Mouse (Mus musculus) lung, postnatal 4 days (tissue): ENCODE results near the gene Inha.

Experiments
- DNase-seq, 2 experiments: peaks; one replicate each; pipeline ENCODE4 v3.0.0; 2021

Inha gene

DNA sequence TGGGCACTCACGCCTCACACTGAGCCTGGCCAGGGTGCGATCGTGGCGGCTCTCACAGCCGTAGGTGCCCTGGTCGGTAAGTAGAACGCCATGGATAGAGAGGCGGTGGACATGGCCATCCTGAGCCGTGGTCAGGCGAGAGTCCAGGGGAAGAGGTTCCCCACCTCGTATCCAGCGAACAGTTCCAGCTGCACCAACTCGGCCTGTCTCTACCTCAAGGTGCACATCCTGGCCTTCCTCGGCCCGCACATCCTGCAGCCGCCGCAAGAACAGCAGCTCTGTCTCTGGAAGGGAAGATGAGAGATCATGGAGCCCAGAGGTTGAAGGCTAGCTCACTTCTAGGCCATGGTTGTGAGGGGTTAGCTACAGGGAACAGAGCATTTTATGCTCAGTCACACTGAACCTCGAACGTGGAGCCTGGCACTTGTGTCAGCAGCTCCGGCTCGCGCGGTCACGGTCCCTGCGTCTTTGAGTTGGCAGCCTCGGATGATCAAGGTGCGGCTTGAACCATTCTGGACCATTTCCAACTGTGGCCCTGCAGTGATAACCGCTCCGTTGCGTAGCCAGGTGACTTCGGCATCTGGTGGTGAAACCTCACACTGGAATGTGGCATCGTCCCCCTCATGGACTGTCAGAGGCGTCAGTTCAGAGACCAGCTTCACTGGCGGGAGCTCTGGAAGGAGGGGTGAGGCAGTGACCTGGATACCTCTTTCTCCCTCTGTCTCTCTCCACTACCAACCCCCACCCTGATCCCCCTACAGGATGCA, 15.9 kb upstream of the Inha start:
- DNase-seq: no peak

DNA sequence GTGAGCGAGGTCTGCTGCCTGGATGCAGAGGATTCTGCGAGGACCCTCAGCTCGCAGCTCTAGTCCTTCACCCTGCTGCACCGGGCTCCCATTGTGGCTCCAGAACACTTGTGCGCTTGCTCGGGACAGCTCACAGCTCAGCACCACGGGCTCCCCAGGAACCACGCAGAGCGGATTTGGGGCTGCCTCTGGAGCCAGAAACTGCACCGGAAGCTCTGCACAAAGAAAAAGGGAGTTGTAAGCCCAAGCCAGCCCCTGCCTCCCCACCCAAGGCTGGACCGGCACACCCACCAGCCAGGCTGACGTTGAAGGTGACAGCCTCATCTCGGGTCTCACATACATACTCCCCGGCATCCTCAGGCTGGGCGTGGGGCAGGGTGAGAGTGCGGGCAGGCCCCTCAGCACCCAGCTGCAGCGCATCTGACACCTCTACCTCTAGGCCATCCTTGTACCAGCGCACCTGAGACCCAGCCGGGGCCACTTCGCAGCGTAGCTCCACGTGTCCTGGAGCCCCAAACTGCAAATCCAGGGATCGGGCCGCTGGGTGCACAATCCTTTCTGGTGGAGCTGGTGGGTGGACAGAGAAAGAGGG, 14.2 kb upstream of the Inha start:
- no peak for DNase-seq

DNA sequence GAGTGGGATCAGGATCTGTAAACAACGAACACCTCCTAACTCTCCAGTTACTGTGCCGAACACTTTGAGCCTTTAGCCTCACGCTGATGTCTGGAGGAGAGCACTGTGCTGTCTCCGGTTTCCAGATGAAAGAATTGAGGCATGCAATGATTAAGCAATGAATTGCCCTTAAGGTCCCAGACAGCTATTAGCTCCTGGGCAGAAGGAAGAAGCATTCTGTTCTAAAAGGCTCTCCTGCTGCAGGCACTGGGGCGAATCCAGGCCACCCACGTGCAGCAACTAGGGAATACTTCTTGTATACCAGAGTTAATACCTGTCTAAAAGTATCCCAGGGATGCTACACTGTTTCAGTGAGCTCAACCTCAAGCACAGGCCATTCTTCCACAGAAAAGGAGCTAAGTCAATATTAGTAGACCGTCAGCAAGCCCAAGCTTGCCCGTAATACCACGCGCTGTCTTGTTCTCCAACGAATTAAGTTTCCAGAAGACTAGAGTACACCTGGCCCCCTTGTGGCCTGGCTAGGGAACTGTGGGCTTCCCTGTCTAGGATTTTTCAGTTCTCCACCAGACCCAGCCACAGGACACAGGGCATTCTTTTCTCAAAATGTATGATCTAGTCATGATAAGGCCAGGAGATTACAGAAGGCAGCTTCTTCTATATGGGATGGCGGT, 11.9 kb upstream of the Inha start:
- peak; percentile 35 to 50 for DNase-seq

- DNase-seq: no peak
Measured at GRCm38 (mm10) chr1:75498897-75499296, 8.0 kb upstream of the Inha start.

DNA sequence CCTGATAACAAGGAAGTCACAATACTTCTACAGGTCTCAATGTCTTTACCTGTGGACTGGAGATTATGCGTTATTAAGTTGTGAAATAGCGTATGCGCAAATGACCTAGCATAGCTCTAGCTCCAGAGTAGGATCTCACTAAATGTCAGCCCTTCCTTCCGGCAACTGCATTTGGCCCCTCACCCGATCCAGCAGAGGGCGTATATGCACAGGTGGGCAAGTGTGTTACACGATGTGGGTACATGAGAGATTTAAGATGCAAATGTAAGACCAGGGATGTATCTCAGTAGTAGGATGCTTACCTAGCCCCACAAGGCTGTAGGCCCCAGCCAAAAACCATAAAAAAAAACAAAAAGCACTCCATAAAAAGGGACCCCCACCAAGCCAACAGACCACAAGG, 7.4 kb upstream of the Inha start:
- DNase-seq: no peak

- peak in 1 of 2 experiments; percentile 16 for DNase-seq
Measured at GRCm38 (mm10) chr1:75501905-75502304, 5.0 kb upstream of the Inha start.

- DNase-seq: peak in 1 of 2 experiments; percentile 19
Measured at GRCm38 (mm10) chr1:75502945-75503650, 3.8 kb upstream of the Inha start.

- DNase-seq: peak in 1 of 2 experiments; percentile 22
Measured at GRCm38 (mm10) chr1:75503651-75503980, 3.3 kb upstream of the Inha start.

DNA sequence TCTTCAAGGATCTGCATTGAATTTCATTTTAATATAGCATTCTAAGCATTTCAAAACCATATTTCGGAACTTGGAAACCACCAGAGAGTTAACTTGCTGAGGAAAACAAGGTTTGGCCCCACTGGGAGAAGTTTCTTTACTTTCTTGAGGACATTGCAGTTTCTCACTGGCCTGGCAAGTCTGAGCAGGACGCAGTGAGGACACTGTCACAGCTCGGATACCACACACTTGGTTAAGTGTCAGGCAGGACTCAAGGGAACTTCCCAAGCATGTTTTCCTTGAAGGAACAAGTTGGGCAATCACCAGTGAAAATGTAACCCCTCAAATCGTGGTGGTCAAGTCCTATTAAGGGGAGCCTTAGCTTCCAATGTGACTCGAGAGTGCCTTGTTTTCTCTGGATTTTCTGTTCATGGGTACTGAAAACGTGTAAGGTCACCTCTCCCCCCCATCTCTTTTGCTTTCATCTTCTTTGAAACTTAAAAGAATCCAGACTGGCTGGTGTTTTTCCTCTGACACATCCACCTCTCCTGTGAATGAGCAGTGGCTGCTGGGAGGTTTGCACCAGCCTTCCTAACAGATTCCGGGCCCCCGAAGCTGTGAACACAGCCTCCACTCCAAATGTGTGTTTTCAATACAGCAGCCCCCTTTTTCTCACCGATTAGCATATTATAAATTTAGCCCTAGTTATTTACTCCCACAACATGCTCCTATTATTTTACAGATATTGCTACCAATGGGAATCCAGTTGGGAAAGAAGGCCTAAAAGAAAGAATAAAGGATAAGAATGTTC, 2.4 kb upstream of the Inha start:
- peak in 1 of 2 experiments; percentile 15 for DNase-seq

DNA sequence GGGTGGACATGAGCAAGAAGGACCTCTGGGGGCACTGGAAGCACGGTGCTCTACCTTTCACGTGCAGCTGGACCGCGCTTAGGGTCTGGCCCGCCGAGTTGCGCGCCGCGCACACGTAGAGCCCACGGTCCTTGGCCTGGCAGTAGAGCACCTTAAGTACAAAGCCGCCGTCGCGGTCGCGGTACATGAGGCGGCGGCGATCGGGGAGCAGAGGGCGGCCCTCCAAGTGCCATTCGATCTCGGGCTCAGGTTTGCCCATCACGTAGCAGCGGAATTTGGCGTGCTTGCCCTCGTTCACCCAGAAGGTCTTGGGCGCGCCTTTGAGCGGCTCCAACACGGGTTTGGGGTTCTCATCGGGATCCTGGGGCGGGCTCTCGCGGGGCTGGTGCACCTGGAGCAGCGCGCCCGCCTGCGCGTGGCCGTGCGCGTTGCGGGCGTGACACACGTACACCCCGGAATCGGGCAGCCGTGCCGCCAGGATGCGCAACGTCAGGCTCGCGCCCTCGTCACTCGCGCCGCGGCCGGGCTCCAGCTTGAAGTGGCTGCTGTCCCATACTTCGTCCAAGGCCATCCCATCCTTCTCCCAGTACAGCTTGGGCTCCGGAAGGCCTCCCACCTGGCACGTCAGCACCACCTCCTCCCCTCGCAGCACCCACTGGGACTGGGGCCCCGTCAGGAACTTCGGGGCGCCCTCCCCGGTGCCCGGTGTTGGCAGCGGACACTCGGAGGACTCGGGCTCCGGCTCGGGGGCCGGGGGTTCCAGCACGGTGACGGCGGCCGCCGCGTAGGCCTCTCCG, 1.5 kb upstream of the Inha start:
- DNase-seq: peak; percentile 76 to 83

GRCm38 (mm10) chr1:75505956-75506831, 683 bp upstream of the Inha start, which contains the start of gene Obsl1:
TSS of gene Obsl1 (minus strand) at chr1:75506452.
- DNase-seq: peak; percentile 83 to 92

GRCm38 (mm10) chr1:75509586-75509985, 2.7 kb downstream of the Inha start:
- no peak for DNase-seq

DNA sequence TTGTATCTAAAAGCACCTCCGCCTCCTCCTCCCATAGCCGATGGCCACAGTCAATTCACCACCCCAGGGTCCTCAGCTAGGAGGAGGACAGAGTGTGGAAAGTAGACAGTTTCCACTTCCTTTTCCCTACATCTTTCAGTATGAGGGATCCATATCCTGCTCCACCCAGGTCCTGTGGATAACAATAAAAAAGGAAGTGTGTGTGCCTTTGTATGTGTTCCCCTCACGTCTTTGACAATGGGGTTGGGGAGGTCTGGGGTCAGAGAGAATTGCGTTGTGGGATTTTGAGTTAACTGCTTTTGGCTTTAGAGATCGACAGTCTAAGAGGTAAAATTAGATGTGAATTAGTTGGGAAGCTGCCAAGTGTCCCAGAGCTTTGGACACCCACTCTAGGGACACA, 3.3 kb downstream of the Inha start:
- DNase-seq: peak in 1 of 2 experiments; percentile 19

DNA sequence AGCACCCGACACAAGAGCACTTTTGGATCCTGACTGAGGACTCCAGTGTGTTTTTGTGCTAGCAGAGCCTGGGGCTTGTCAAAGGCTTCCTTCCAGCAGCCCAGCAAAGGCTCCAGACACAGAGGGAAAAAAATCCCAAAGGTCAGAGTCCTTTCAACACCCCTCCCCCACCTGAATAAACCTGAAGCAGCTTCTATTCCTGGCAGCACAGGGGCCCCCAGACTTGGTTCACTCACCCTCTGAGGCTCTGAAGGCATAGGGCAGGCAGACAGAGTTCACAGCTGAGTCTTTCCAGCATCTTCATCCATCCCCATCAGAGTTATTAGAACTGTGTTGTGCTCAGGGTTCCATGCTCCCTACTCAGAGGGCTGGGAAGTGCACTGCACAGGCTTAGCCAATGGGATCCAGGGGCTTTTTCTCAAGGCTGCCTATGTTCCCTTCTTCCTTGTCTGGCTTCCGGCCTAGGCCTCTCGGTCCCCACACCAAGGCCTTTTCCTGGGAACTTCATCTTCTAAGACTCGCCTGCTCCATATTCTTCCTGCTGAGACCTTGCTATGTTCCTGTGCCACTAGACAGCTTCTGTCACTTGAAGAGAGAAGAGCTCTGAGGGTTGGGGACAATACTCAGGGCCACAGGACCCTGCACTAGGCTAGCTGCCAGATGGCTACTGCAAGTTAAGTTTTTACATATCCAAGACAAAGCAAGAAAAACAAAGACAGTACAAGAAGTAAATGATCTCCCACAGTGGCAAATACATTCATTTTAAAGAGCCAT, 4.7 kb downstream of the Inha start:
- no peak for DNase-seq

GRCm38 (mm10) chr1:75512550-75512949, 5.7 kb downstream of the Inha start:
- DNase-seq: no peak

- DNase-seq: no peak
Measured at GRCm38 (mm10) chr1:75516703-75517380, 10.0 kb downstream of the Inha start.

DNA sequence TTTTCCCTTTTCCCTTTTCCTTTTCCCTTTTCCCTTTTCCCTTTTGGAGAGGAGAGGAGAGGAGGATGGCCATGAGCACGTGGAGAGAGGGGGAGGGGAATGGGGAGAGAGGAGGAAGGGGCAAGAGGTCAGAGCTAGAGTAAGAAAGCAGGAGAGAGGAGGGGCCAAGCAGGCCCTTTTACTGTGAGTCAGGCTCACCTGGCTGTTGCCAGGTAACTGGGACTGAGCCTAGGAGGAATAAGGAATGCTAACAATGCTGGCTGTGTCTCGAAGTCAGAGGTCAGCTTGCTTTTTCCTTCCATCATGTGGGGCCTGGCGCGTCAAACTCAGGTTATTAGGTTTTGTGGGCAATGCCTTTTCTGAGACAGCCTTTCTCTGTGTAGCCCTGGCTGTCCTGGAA, 11.1 kb downstream of the Inha start:
- DNase-seq: no peak

- DNase-seq: no peak
Measured at GRCm38 (mm10) chr1:75518427-75518826, 11.6 kb downstream of the Inha start.

GRCm38 (mm10) chr1:75519576-75519975, 12.7 kb downstream of the Inha start:
- peak; percentile 14 to 48 for DNase-seq
